Mouse (Mus musculus): ENCODE results near the gene Treml4. TPM values are rescaled to one million over a fixed set of nuclear protein-coding genes. Genes with fewer than 3 reads are reported as not detected.

The Treml4 gene
- polyA plus RNA-seq (2016; fragmentation: Nextera tagmentation; extraction: Ambion mirVana): 0.39 and 0.74 TPM in 2 replicates

GRCm38 (mm10) chr17:48263741-48264362 lies at the start of gene Treml4:
Gene Treml4, plus strand, starts transcription at chr17:48264295.
- Histone ChIP-seq H3K27ac (ENCODE audit: poor library complexity, severe bottlenecking) (0 out of 2 replicates have a peak within 1 kb of the TSS, but pooled peaks have one; percentile 14), H3K9me3 (replicated peaks) (peaks cover 10% of the 10 kb centered on the region), H3K36me3 (no peaks in the 10 kb centered on the region), H3K27me3 (replicated peaks) (no peaks in the 10 kb centered on the region), H3K4me2 (no peak within 1 kb of the TSS), H3K4me3 (no peak within 1 kb of the TSS), H3K4me1 (replicated peaks) (no peaks in the 10 kb centered on the region), H3K9ac (no peak within 1 kb of the TSS)
- 80% methylated on average over 3 of the region's 3 CpGs for WGBS
- ATAC-seq (ENCODE audit: insufficient number of reproducible peaks, low FRiP score): peak; percentile 51; the same call in 1 of the 2 replicates

DNA sequence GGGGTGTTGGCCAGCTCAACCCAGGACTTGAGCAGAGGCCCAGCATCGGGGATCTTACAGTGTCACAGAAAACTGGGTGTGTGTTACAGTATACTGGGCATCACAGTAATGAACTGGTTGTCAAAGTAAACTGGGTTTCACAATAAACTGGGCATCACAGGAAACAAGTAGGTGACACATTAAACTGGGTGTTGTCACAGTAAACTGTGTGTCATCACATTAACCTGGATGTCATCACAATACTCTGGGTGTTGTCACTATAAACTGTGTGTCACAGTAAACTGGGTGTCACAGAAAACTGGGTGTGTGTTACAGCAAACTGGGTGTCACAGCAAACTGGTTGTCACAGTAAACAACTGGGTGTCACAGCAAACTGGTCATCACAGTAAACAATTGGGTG lies 48.7 kb upstream of the Treml4 start:
- Histone ChIP-seq H3K9me3 (replicated peaks) (peaks cover 13% of the 10 kb centered on the region), H3K27ac (ENCODE audit: poor library complexity, severe bottlenecking) (no peak overlapping the region), H3K9ac (no peak overlapping the region), H3K4me2 (no peak overlapping the region), H3K4me1 (replicated peaks) (no peaks in the 10 kb centered on the region), H3K36me3 (no peaks in the 10 kb centered on the region), H3K4me3 (no peak overlapping the region), H3K27me3 (replicated peaks) (no peaks in the 10 kb centered on the region)
- no peak for ATAC-seq (ENCODE audit: insufficient number of reproducible peaks, low FRiP score)
- 73% methylated on average over 1 of the region's 1 CpGs for WGBS

DNA sequence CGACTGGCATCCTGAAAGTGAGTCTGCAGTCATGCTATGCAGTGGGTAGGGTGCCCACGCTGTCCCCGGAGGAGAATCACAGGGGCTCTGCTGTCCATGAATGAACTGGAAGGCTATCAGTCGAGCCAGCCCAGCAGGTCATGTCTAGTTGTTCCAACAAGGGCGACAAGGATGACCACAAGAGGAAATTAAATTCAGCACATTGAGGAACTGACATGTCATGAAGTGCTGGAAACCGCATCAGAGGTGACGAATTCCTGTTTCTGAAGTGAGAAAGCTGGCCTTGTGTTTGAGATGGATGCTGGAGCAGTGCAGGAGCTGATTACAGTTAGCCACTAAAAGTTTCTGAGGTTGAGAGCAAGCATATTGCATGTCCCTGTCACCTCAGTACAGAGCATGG lies 33.4 kb upstream of the Treml4 start:
- no peak for ATAC-seq (ENCODE audit: insufficient number of reproducible peaks, low FRiP score)
- Histone ChIP-seq H3K4me2 (no peak overlapping the region), H3K27me3 (replicated peaks) (no peaks in the 10 kb centered on the region), H3K4me3 (no peak overlapping the region), H3K9ac (no peak overlapping the region), H3K4me1 (replicated peaks) (no peaks in the 10 kb centered on the region), H3K27ac (ENCODE audit: poor library complexity, severe bottlenecking) (no peak overlapping the region), H3K36me3 (no peaks in the 10 kb centered on the region), H3K9me3 (replicated peaks) (no peaks in the 10 kb centered on the region)
- WGBS: 72% methylated on average over 7 of the region's 7 CpGs

DNA sequence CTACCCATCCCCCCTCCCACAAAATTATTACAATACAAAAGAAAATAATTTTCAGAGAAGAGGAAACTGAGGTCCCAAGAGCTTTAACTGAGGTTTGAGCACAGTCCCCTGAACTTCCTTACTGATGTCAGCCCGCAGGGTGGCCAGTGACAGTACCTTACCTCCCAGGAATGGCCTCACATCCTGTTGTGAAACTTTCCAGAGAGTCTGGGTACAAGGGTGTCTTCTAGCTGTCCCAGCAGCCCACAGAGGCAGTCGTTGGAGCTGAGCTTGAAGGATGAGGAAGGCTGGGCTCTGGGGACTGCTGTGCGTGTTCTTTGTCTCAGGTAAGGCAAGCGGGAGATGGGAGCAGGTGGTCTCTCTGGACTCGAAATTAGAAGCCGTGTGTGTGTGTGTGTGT lies 31.6 kb upstream of the Treml4 start, which contains the start of gene Trem1:
Gene Trem1, plus strand, starts transcription at position 251 of the 400 bp plus-strand sequence.
- Histone ChIP-seq H3K27ac (ENCODE audit: poor library complexity, severe bottlenecking) (no peak within 1 kb of the TSS), H3K4me1 (replicated peaks) (no peaks in the 10 kb centered on the region), H3K9me3 (replicated peaks) (no peaks in the 10 kb centered on the region), H3K36me3 (no peaks in the 10 kb centered on the region), H3K4me3 (no peak within 1 kb of the TSS), H3K4me2 (no peak within 1 kb of the TSS), H3K9ac (no peak within 1 kb of the TSS), H3K27me3 (replicated peaks) (no peaks in the 10 kb centered on the region)
- no peak for ATAC-seq (ENCODE audit: insufficient number of reproducible peaks, low FRiP score)
- 80% methylated on average over 6 of the region's 6 CpGs for WGBS

GRCm38 (mm10) chr17:48233789-48234188 lies 30.3 kb upstream of the Treml4 start:
- WGBS: 88% methylated on average over 4 of the region's 4 CpGs
- ATAC-seq (ENCODE audit: insufficient number of reproducible peaks, low FRiP score): no peak

GRCm38 (mm10) chr17:48234550-48234949 lies 29.5 kb upstream of the Treml4 start:
- WGBS: 71% methylated on average over 5 of the region's 5 CpGs

More at GRCm38 (mm10) chr17:48233789-48234188, 30.3 kb upstream of the Treml4 start:
- Histone ChIP-seq H3K9me3 (replicated peaks) (no peaks in the 10 kb centered on the region), H3K4me1 (replicated peaks) (no peaks in the 10 kb centered on the region), H3K9ac (no peak overlapping the region), H3K27ac (ENCODE audit: poor library complexity, severe bottlenecking) (no peak overlapping the region), H3K4me3 (no peak overlapping the region), H3K27me3 (replicated peaks) (no peaks in the 10 kb centered on the region), H3K36me3 (no peaks in the 10 kb centered on the region), H3K4me2 (no peak overlapping the region)

DNA sequence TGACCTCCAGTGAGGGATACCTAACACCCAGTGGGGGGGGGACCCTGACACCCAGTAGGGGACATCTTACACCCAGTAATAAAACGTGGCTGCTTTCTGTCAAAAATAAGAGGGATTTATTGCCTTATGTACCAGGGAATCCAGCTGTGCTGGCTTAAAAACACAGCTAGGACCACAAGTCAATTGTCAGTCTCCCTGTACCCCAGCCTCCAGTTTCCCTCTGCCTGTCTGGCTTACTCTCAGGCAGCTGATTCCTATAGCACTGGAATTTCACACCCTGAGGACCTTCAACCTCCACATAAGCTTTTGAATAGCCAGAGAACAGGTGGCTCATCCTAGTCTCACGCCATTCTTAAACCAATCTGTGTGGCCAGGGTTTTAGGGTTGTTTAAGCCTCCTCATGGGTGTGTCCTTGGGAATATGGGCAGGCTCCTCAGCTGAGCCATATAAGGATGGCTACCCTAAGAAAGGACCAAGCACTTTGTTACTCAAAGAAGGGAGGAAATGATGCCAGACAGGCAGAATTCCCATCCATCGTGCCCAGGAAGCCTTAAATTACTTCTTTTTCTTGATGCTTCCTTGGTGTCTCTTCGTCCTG lies 28.2 kb upstream of the Treml4 start:
- Histone ChIP-seq H3K4me1 (replicated peaks) (no peaks in the 10 kb centered on the region), H3K27me3 (replicated peaks) (no peaks in the 10 kb centered on the region), H3K27ac (ENCODE audit: poor library complexity, severe bottlenecking) (no peak overlapping the region), H3K4me3 (no peak overlapping the region), H3K4me2 (no peak overlapping the region), H3K9ac (no peak overlapping the region), H3K9me3 (replicated peaks) (no peaks in the 10 kb centered on the region), H3K36me3 (no peaks in the 10 kb centered on the region)
- 44% methylated on average over 4 of the region's 4 CpGs for WGBS
- ATAC-seq (ENCODE audit: insufficient number of reproducible peaks, low FRiP score): no peak

More at GRCm38 (mm10) chr17:48234550-48234949, 29.5 kb upstream of the Treml4 start:
- no peak overlapping the region for H3K9ac ChIP-seq
- no peak overlapping the region for H3K27ac ChIP-seq (ENCODE audit: poor library complexity, severe bottlenecking)
- H3K9me3 ChIP-seq (replicated peaks): no peaks in the 10 kb centered on the region
- H3K4me1 ChIP-seq (replicated peaks): no peaks in the 10 kb centered on the region
- ATAC-seq (ENCODE audit: insufficient number of reproducible peaks, low FRiP score): no peak
- no peaks in the 10 kb centered on the region for H3K36me3 ChIP-seq
- no peaks in the 10 kb centered on the region for H3K27me3 ChIP-seq (replicated peaks)
- no peak overlapping the region for H3K4me3 ChIP-seq
- no peak overlapping the region for H3K4me2 ChIP-seq

DNA sequence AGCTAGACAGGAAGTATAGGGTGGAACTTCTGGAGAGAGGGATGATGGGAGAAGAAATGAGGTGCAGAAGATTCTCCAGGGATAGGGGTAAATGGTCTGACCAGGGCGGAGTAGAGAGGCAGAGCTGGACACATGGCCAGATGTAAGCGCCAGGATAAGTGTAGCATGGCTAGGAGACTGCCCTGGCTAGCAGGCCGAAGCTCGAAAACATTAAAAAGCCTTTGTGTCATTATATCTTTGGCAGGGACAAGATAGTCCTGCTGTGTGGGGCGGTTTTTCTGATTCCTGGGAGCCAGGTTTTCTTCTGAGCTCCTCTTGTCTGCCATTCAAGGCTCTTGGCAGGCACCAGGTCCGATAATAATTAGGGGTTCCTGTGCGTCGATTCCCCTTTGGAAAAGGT lies 26.5 kb upstream of the Treml4 start:
- Histone ChIP-seq H3K9ac (no peak overlapping the region), H3K36me3 (no peaks in the 10 kb centered on the region), H3K4me1 (replicated peaks) (no peaks in the 10 kb centered on the region), H3K4me2 (no peak overlapping the region), H3K27me3 (replicated peaks) (no peaks in the 10 kb centered on the region), H3K9me3 (replicated peaks) (no peaks in the 10 kb centered on the region), H3K27ac (ENCODE audit: poor library complexity, severe bottlenecking) (no peak overlapping the region), H3K4me3 (no peak overlapping the region)
- ATAC-seq (ENCODE audit: insufficient number of reproducible peaks, low FRiP score): no peak
- 89% methylated on average over 8 of the region's 8 CpGs for WGBS

GRCm38 (mm10) chr17:48247221-48247928 lies 16.7 kb upstream of the Treml4 start, which contains the start of gene Trem3:
Gene Trem3, plus strand, starts transcription at chr17:48247777.
- no peaks in the 10 kb centered on the region for H3K9me3 ChIP-seq (replicated peaks)
- no peak within 1 kb of the TSS for H3K4me3 ChIP-seq
- H3K36me3 ChIP-seq: no peaks in the 10 kb centered on the region
- no peaks in the 10 kb centered on the region for H3K27me3 ChIP-seq (replicated peaks)
- 80% methylated on average over 11 of the region's 11 CpGs for WGBS
- no peak for ATAC-seq (ENCODE audit: insufficient number of reproducible peaks, low FRiP score)
- H3K4me1 ChIP-seq (replicated peaks): no peaks in the 10 kb centered on the region
- no peak within 1 kb of the TSS for H3K4me2 ChIP-seq
- no peak within 1 kb of the TSS for H3K9ac ChIP-seq
- H3K27ac ChIP-seq (ENCODE audit: poor library complexity, severe bottlenecking): no peak within 1 kb of the TSS

GRCm38 (mm10) chr17:48249039-48249438 lies 15.1 kb upstream of the Treml4 start:
- ATAC-seq (ENCODE audit: insufficient number of reproducible peaks, low FRiP score): no peak
- Histone ChIP-seq H3K4me1 (replicated peaks) (no peaks in the 10 kb centered on the region), H3K4me2 (no peak overlapping the region), H3K9ac (no peak overlapping the region), H3K27me3 (replicated peaks) (no peaks in the 10 kb centered on the region), H3K4me3 (no peak overlapping the region), H3K36me3 (no peaks in the 10 kb centered on the region), H3K27ac (ENCODE audit: poor library complexity, severe bottlenecking) (no peak overlapping the region), H3K9me3 (replicated peaks) (no peaks in the 10 kb centered on the region)

- no peaks in the 10 kb centered on the region for H3K4me1 ChIP-seq (replicated peaks)
- H3K4me3 ChIP-seq: no peak overlapping the region
- no peak overlapping the region for H3K27ac ChIP-seq (ENCODE audit: poor library complexity, severe bottlenecking)
- no peaks in the 10 kb centered on the region for H3K9me3 ChIP-seq (replicated peaks)
- 75% methylated on average over 11 of the region's 11 CpGs for WGBS
- no peaks in the 10 kb centered on the region for H3K36me3 ChIP-seq
- H3K27me3 ChIP-seq (replicated peaks): no peaks in the 10 kb centered on the region
- no peak for ATAC-seq (ENCODE audit: insufficient number of reproducible peaks, low FRiP score)
- H3K4me2 ChIP-seq: no peak overlapping the region
- no peak overlapping the region for H3K9ac ChIP-seq
These were observed 14.6 kb upstream of the Treml4 start for GRCm38 (mm10) chr17:48249501-48249900.
